Mouse (Mus musculus) spleen, postnatal 36 days (tissue): ENCODE measurements at regions not wholly inside any gene's neighbourhood (a gene's known extent, or its start where the extent isn't known, plus 50 kb on each side); places are given as distances from the start of the nearest gene placed in this dataset.

Source experiments
- DNase-seq, 2 experiments: peaks; one replicate each; pipeline ENCODE4 v3.0.0; 2022; ENCODE audit warnings: low spot score in 2 of 2, mixed read lengths in 1 of 2

DNA sequence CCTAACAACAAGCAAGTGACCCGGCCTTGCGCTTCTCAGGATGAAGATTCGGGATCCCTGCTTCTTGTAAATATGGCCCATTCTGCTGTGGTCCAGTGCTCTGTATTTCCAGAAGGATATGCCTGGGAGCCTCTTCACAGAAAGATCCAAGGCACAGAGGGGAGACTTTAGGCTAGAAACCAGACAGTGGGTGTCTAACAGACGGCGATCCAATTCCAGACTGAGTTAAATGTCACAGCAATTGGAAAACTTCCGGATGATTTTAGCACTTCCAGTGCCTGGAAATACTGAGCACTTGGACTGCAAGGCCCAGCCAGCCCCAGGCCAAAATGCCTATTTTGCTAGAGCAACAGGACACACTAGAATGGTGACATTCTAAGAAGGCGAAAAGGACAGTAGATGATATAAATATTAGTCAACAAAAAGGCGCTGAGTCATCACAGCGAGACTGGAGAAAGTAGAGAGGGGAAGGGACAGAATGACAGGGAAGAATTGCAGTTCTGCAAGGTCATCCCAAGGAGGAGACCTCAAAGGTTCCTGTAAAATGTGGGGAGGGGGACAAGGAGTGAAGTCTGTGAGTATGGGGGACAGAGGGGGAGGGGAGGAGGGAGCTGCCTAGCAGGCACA lies 111.7 kb upstream of the Msx2 start:
- no peak for DNase-seq

DNA sequence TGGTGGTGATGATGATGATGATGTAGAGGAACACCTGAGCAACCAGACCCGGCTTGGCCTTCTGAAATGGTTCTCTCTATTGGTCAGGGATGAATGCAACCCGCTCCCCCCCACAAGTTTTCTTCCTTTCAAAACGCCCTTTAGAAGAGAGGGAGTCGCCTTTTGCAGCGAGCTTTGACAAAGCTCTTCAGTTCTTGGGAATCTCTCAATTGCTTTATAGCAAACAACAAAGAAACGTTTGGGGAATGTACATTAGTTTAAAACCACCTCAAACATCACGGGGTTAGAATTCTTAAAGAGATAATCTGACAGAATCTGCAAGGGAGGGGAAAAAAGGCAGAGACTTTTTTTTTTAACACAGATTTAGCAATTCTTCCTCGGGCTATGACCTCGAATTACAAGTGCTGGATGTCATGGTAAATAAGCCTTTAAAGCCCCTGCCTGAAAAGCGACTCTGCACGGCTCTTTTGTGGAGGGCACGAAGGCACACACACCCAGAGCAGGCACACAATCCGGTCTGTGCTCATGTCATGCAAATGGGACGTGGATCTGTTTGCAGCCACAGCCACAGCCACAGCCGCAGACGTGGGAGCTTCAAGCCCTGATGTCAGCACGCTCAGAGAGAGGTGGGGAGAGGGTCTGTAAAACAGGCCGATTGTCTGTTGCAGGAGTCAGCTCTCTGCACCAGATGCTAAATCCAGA lies 81.2 kb upstream of the Msx2 start:
- no peak for DNase-seq

DNA sequence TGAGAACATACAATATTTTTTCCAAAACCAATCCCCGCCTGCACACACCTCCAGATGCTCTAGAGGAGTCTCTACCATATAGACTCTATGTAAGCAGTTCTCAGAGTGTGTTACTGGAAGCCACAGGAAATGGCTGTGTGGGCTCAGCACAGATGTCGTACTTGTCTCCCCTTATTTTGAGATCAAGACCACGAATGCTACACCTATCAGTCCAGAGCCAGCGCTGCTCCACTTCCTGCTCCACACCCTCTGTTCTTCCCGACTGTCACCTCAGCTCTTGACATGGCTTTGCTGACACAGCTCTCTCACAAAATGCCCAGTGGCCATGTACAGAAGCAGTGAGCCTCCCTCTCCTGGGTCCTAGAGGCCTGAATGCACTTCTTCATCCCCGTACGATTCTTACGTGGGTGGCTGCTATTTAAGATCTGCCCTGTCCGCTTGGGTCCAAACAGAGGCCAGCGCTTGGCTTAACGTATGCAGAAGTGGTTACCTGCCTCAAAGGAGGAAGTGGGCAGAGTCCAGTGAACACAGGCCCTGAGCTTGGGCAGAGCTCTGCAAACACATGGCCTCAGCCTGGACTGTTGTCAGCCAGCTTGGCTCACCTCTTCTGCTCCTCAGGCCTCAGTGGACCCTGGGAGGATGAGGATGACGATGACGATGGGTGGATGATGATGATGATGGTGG lies 80.5 kb upstream of the Msx2 start:
- DNase-seq: no peak

DNA sequence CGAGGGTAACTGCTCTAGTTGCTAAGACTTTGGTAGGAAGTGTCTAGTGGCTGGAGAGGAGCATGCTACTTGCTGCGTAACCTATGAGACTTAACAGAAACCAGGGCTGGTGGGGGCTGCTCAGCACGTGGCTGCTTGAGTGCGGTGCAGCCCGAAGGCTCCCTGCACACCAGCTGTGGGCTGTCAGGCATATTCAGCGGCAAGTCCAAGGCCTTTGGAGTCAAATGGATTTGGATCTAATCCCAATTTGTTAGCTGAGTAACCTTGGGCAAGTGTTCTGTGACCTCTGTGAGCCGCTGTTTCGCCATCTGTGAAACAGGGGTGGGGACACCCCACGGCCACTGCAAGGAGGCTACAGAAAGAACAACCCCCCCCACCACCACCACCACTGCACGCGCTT lies 75.5 kb upstream of the Msx2 start:
- DNase-seq: no peak

DNA sequence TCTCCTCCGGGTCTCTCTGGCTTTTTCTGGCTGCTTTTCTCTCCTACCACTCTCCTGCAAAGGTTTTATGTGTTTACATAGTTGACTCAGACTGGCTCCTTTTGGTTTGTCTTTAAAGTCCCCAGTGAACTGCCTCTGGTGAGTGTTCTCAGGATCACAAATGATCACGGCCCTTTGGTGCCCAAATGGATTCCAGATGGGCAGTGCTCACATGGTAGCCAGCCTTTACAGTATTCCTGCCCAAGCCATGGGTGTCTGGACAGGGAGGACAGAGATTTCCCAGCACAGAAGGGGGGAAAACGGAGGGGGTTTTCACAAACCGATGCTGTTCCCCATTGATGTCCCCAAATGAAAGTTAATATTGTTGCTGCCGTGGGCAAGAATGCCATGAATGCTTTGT lies 70.4 kb upstream of the Msx2 start:
- no peak for DNase-seq

DNA sequence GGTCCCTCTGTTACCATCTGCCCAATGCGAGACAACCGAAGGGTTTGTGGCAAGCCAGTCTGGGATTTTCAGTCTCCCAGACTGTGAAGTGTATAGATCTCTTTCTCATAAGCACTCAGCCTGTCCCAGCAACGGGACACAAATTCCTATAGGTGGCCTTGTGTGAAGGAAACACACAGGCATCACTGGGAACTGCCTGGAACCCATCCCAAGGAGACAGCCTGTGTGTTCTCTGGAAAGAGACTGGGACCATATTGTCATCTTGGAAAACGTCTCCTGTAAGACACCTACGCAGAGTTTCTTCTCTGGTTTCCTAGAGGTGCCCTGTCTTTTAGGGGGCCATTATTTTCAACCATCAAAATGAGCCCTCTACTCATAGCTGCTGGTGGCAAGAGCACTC lies 66.9 kb upstream of the Msx2 start:
- no peak for DNase-seq

DNA sequence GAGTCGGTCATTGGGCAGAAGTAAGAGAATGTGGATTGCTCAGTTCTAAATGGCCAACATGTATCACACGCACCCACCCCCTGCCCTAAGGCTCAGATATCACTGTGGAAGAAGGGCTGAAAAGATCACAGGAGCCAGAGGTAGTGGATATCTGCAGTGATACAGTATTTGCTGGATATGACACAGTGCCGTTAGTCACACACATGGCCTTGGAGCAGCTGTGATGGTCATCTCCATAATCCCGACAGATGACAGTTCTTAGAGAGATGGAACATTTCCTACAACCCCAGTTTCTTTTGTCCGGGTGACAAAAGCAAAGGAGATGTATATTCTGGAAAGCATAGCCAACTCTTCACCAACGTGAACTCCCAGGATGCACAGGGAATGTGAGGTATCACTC lies 65.1 kb upstream of the Msx2 start:
- DNase-seq: no peak

DNA sequence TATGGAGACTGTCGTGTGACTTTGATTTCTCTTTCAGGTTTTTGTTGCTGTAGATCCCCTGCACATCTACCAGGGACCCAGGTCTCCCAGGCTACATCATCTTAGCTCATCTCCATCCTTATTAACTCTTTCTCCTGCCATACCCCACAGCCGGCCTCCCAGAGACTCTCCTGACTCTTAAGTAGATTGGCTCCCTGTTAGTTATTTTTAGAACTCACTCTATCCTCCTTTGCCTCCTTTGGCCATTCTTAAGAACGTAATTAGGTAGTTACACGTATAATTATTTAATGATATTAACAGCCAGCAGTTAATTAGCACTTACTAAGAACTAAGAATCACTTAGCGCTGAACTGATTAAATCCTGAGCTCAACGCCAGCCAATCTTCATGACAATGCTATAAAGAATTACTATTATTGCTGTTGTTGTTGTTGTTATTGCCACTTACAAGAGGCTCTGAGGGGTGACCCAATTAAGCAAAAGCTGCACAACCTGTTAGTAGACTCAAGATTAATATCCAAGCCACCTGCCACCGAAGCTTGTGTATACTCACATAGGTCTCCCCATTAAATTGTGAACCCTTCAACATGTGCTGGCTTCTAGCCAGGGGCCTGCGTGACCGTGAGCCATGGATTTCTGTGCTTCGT lies 63.0 kb upstream of the Msx2 start:
- no peak for DNase-seq

DNA sequence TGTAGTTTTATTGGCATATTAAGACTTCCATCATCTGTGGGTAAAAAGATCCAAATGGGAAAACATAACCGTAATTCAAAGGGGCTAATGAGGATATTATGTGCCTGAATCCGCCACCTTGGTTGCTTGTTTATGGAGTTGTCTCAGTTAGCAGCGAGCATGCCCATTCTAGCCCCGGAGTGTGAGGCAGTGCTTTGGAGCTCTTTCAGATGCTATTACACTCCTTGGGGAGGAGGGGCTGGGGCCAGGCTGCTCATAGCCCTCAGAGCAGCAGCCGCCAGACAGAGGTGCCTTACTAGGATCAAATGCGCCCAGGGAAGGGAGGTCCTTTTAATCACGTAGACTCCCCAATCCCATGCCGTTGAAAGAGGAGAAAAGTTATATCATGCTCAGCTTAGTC lies 60.9 kb upstream of the Msx2 start:
- no peak for DNase-seq

DNA sequence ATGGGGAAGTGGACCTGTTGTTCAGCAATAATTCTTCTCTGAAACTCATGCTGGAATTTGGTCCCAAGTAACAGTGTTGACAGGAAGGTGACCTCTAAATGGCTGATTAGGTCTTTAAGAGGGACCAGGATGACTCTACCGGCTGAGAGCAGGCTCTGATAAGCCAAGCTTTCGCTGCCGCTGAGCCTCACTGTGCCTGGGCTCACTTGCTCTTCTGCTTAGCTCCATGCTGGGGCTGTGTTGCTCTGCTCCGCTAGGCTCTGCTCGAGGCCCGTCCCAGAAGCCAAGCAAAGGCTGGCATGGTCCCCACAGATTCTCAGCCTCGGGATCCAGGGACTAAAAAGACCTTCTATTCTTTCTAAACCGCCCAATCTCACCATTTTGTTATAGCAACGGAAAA lies 54.0 kb upstream of the Msx2 start:
- DNase-seq: no peak

DNA sequence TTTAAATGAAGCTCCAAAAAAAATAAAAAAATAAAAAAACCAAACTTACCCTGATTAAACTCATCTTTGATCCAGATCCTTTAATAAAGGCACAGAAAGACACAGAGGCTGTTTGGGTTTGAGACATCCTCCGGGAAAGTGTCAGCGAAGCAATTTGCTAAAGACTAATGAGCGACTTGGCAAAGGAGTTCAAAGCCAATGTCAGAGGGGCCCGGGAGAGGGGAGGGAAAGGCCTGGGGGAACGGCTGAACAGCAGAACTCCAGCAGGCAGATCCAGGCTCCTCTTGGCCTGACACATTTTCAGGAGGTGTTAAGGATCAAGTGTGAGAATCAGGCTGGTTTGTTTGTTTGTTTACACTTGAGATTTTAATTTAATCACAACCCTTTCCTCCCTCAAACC lies 49.9 kb upstream of the Msx2 start:
- DNase-seq: no peak
